Mouse (Mus musculus): ENCODE results near the gene Olig1.

- TF ChIP-seq CTCF (IDR thresholded peaks at IDR 0.05; ENCODE audit: borderline replicate concordance, insufficient read depth, low read depth, low read length) (no peak), POLR2A (IDR thresholded peaks at IDR 0.05; ENCODE audit: borderline replicate concordance, insufficient read depth, low read length) (no peak)
Observed at GRCm38 (mm10) chr16:91222171-91222642, 47.4 kb upstream of the Olig1 start.
